Mouse (Mus musculus): Measurements from ENCODE around the gene Nt5dc2. TPM values are rescaled to one million over a fixed set of nuclear protein-coding genes. Genes with fewer than 3 reads are reported as not detected.

Gene Nt5dc2
- total RNA-seq, 2 experiments from 2014 or later, result 20.6 to 24.1 TPM

DNA sequence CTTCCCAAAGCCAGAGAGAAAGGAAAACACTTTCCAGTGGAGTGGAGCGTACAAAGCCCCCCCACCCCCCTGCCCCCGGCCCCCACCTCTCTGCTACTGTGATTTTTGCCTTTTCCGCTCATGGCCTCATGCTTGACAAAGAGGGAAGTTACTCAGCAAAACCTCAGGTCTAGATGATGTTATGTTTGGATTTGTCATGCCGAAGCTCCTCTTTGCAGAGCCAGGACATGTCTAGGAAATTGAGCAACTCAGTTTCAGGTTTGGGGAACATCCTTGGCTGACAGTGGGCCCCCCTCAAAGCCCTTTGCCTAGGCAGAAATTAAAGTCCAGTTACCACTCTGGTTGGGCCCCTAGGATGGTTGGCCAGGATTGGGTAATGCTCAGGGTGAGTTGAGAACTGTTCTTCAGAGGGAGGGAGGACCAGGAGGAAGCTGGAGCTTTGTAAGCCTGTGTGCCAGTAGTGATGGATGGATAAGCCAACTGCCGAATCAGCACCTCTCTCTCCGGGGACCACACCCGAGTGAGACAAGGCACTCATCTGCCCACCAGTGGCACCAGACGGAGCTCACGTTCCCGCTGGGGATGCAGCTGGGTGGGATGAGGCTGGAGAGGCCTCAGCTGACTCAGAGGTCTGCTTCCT is 35.3 kb downstream of the Nt5dc2 start:
- ATAC-seq (ENCODE audit: poor library complexity, severe bottlenecking), result peak; percentile 87

DNA sequence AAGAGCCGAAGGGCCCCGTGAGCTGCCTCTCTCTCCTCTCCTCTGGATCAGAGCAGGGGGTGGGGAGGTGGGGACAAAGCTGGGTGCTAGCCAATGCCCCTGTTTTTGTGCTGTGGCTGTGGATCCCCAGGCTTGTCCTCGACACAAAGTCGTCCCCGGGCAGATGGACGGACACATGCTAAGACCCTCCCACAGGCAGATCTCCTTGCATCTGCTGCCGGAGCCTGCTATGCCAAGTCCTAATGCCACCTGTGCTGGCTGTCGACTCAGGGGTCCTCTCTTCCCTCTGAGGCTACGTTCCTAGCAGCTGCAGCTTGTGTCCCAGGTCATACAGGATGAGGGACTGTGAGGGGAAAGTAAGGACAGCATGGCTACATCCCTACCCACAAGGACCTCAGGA is 36.0 kb downstream of the Nt5dc2 start:
- ATAC-seq (ENCODE audit: poor library complexity, severe bottlenecking), result no peak

DNA sequence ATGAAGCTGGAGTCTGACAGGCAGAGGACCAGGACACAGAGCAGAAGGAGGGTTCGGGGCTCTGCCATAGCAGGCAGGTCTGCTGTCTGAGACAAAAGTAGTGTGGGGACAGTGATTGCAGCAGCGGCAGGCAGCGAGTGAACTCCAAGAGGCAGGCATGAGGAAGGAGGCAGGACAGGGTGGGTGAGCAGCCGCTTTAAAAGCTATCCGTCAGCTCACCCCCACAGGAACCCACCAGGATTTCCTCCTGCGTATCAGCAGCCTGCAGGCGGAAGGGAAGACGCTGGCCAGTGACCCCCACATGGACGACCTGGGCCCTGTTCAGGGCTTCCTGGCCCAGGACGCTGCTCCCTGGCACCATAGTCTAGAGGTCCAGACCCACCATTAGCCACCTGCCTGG is 37.6 kb downstream of the Nt5dc2 start, which contains the start of gene Stab1:
Gene Stab1 (minus strand): TSS at position 217 of the 400 bp plus-strand sequence.
- no peak for ATAC-seq (ENCODE audit: poor library complexity, severe bottlenecking)

DNA sequence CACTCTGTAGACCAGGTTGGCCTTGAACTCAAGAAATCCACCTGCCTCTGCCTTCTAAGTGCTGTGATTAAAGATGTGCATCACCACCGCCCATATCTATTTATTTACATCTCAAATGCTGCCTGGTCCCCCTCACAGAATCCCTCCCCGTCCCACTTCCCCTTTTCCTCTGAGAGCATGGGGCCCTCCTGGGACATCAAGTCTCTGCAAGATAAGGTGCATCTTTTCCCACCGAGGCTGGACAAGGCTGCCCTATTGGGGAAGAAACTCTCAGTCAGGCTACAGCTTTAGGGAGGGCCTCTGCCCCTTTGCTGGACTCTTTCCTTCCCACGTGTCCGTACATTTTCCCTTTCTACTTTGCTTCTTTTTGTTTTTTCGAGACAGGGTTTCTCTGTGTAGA is 38.7 kb downstream of the Nt5dc2 start:
- ATAC-seq (ENCODE audit: poor library complexity, severe bottlenecking), result no peak

DNA sequence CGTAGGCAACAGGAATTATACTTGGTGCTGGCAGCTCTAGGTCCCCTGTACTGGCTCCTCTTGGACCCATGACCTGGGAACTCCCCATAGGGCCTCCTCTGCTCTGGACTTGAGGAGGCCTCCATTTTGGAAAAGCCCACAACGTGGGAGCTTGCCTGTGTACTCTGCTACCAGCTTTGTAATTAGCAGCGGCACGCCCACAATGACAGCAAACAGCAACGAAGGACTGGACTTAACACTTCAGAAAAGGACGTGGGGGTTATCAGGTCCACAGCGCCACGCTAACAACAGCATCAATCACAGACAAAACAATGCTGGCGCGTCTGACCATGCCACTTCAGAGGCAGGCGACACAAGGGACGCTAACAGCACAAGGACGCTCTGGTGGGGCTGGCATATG is 40.1 kb downstream of the Nt5dc2 start:
- ATAC-seq (ENCODE audit: poor library complexity, severe bottlenecking), result no peak

DNA sequence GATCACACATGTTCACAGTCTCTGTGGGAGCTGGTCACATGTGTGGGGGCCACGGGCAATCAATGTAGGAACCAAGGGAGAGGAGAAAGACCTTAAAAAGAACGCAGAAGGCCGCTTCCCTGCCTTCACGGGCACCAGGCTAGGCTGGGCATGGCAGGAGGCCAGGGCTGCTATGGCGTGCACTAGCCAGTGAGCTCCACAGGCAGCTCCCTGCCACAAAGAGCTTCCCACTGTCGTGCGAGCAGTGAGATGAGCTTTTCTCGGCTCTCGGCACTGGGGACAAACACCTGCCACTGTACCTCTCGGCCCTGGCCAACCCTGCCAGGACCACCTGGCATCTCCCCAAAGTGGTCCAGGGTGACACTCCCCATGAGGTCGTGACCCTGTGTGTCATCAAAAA is 40.5 kb downstream of the Nt5dc2 start:
- no peak for ATAC-seq (ENCODE audit: poor library complexity, severe bottlenecking)

DNA sequence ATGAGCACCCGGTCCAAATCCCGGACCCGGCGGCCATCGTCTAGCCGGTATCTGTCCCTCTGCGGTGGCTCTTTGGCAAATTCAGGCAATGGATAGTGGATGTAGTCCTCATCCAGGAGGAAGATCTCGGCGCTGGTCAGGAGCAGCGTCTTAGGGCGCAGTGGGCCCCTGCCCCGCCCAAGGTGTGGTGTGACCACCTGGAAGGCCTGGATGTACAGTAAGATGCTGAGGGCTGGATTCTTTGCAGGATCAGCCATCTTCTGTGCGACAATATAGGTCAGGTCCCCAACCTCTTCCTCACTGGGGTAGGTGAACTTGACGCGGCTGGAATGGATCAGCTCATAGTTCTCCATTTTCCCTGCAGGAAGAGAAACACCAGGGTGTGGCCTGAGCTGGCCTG is 41.0 kb downstream of the Nt5dc2 start:
- ATAC-seq (ENCODE audit: poor library complexity, severe bottlenecking), result no peak

DNA sequence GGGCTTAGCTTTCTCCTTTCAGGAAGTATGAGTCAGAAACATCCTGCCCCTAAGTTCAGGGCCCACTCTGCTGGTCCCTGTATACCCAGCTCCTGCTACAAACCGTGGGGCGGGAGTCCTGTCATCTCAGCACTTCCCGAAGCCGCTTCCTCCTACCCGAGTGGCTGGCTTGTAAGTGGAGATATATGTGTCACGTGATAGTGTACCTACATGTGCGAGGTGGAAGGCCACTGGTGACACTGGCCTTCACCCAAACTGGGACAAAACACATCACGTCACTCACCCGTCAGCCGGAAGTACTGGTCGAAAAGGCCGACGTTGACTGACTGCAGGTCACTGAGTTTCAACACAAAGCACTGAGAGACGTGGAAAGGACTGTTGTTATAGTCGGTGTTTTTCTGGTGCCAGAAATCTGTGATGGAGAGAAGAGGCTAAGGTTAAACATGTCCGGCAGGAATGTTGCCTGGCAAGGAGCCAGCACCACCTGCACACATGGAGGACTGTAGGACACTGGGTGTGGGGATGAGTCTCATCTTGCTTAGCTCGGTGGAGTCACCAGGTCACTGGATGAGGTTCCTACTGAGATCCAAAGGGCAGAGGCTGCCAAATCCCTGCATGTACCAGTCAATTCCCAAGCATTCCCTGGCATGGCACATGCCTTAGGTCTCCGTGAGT is 42.1 kb downstream of the Nt5dc2 start:
- ATAC-seq (ENCODE audit: poor library complexity, severe bottlenecking), result no peak

DNA sequence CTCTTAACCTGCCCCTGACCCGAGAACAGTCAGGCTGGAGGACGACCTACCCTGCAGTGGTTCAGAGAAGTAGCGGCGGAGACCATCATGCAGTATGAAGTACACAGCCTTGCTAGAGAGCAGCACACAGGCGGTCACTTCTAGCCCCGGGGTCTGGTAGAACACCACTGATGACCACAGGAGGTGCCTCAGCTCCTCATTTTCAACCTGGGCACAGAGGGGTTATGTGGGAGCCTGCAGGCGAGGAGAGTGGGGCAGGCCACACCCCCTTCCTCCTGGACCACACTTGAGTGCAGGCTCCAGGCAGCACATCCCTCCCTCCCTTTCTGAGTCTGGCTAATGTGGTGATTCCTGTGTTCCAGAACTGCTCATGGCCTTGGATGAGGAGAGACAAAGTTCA is 42.7 kb downstream of the Nt5dc2 start:
- no peak for ATAC-seq (ENCODE audit: poor library complexity, severe bottlenecking)

DNA sequence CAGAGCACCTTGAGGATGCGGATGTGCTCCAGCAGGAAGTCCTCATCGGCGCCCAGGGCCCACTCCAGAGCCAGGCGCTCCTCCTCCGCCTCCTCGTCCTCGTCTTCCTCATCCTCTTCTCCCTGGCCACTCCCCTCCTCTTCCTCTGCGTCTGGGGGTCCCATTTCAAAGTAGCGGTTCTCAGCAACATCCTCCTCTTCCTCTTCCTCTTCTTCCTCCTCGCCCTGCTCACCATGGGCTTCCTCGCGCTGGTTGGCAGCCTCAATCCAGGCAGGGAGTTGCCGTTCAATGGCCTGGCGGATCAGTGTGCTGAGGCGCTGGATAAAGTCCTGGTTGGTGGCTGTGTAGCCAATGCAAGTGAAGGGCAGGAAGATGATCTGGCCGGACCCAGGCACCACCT is 46.4 kb downstream of the Nt5dc2 start:
- no peak for ATAC-seq (ENCODE audit: poor library complexity, severe bottlenecking)

DNA sequence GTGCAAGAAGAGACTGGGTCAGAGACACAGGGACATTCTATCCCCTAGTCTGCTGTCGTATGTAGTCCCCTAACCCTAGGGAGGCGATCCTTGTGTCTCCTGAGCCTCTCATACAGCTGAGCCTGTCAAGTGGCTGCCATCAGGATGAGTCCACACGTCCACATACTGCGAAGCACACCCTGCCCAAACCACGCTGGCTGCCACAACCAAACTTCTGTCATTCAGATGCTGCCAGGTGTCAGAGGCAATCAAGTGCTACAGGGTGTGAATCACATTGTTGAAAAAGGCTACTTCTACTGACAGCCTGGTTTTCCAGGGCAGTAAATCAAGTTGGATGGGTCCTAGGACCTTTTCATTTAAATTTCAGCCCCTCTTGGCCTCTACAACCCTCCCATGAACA is 46.9 kb downstream of the Nt5dc2 start:
- ATAC-seq (ENCODE audit: poor library complexity, severe bottlenecking), result no peak

DNA sequence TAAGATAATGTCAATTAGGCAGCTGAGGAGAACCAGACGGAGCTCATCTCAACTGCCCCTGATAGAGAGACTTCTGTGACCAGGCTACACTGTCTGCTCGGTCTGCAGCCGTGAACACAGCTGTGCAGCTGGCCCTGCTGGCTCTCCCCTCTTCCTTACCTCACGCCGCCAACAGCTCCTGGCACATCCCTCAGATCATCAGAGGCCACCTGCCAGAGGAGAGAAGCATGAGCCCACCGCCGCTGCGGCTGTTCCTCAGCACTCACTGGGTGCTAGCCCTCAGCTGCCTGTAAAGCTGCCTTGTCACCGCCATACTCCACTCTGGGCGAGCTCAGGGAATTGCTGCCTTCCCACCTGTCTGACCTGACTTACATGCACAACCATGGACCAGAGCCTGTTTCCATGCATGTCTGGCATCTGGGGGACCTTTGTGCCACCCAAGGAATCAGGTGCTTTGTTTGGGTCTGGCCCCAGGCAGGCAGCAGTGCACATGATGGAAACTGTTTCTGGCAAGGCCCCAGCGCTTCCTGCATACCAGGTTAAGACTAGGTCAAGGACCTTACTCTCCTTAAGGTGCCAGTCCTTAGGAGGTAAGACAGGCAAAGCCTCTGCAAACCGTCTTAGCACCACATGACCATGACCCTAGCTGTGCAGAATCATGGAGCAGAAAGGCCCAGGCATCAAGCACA is 49.0 kb downstream of the Nt5dc2 start:
- ATAC-seq (ENCODE audit: poor library complexity, severe bottlenecking), result no peak

DNA sequence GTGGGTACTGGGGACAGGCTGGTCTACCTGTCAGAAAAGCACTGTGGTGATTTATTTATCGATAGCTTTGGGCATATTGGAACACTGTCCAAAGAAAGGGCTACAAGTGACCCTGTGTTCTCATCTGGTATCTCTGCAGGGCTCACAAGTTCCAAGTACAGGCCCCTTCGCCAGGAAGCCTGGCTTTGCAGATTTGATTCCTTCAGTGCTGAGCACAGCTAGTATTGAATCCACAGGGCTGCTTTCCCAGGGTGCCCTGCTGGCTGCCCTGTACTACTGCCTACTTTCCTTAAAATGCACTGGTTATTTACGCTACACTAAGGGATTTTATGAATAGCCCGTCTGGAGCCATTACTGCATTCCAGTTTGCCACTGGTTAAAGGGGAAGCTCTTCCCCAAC is 50.7 kb downstream of the Nt5dc2 start:
- no peak for ATAC-seq (ENCODE audit: poor library complexity, severe bottlenecking)

DNA sequence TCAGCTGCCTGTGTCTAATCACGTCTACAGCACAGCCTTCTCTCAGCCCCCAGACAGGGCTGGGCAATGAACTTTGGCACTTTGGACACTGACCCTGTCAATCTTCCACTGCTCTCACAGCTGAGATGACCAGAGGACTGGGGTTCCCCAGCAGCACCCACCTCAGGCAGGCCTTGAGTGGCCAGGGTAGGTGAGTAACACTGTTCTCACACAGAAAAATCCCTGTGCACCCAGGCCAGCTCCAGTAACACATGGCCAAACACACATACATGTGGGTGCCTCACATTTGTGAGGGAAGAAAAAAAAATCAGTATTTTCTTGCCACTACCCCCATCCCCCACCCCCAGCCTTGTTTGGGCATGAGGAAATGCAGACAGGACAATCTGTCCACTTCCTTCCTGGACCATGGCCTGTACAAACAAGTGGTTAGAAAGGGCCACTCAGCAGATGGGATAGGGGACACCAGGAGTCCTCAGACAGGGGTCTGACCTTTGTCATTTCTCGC is 52.0 kb downstream of the Nt5dc2 start:
- ATAC-seq (ENCODE audit: poor library complexity, severe bottlenecking), result peak; percentile 48

DNA sequence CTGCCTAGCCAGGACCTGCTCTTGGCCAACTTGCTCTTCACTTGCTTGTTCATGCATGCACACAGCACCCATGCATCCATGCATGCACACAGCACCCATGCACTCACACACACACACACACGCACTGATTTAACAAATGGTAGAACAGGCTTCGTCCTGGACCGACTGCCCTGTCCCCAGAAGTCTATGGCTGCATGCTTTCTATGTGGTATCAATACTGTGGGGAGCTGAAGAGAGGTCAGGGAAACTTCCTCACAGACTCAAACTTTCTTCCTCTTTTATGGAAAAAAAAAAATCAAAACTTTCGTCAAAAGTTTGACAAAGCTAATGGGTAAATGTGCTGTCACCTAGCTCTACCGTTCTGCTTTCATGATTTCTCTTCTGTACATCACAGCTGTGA is 52.7 kb downstream of the Nt5dc2 start:
- ATAC-seq (ENCODE audit: poor library complexity, severe bottlenecking), result peak; percentile 74

DNA sequence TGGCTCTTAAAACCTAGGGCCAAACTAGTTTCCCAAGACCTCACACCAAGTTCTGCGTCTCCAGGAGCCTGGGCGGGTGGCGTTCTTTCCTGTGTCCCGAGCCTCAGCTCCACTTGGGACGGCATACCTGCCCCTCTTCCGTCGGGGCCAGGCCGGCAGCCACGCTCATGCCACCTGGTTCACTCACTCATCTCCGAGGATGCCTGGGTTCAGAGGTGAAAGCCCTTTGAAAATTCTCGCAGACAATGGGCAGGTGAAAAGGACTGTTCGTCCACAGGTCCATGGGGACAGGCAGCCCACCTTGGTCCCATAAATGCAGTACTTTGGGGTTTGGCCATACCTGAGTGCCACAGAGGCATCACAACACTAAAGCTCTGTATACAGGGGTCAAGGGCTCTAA is 53.3 kb downstream of the Nt5dc2 start:
- no peak for ATAC-seq (ENCODE audit: poor library complexity, severe bottlenecking)

DNA sequence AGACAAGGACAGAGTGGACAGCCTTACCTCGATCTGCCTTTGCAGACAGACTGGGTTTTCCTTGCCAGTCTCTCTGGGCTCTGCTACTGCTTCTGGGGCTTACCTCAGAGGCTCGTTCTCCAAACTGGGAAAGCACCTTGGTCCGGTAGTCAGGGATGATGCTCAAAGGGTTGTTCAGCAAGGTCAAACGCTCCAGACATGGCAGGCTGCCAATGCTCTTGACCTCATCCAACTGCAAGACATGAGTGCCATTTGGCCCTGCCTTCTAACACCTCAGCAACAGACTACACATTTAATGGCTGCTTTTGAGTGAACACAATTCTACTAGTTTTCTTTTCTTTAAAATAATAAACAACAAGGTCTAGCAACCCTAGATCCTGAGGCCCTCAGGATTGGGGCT is 55.8 kb downstream of the Nt5dc2 start:
- ATAC-seq (ENCODE audit: poor library complexity, severe bottlenecking), result no peak

Other genes with a start within 250 kb of the Nt5dc2 start
- not detected in 2 replicates for gene Itih4, start 244.6 kb upstream of the Nt5dc2 start, total RNA-seq (2015)
- gene Itih4, start 244.6 kb upstream of the Nt5dc2 start, total RNA-seq (2017), result not detected in 2 replicates
- gene Itih3, start 207.3 kb upstream of the Nt5dc2 start, total RNA-seq (2015), result not detected in 2 replicates
- gene Itih3, start 207.3 kb upstream of the Nt5dc2 start, total RNA-seq (2017), result not detected in 2 replicates
- not detected in 2 replicates for gene Itih1, start 187.8 kb upstream of the Nt5dc2 start, total RNA-seq (2015)
- gene Itih1, start 187.8 kb upstream of the Nt5dc2 start, total RNA-seq (2017), result not detected in 2 replicates
- 4.3 and 4.9 TPM in 2 replicates for gene Nek4, start 179.7 kb upstream of the Nt5dc2 start, total RNA-seq (2015)
- gene Nek4, start 179.7 kb upstream of the Nt5dc2 start, total RNA-seq (2017), result 5.2 and 7.6 TPM in 2 replicates
- 22.8 and 32.1 TPM in 2 replicates for gene Glt8d1, start 129.7 kb upstream of the Nt5dc2 start, total RNA-seq (2015)
- gene Glt8d1, start 129.7 kb upstream of the Nt5dc2 start, total RNA-seq (2017), result 20.2 and 28.3 TPM in 2 replicates
- 179 and 205 TPM in 2 replicates for gene Spcs1, start 129.4 kb upstream of the Nt5dc2 start, total RNA-seq (2015)
- gene Spcs1, start 129.4 kb upstream of the Nt5dc2 start, total RNA-seq (2017), result 80.1 and 82.1 TPM in 2 replicates
- 73.6 and 77.6 TPM in 2 replicates for gene Pbrm1, start 111.9 kb upstream of the Nt5dc2 start, total RNA-seq (2015)
- 63.1 and 71.9 TPM in 2 replicates for gene Pbrm1, start 111.9 kb upstream of the Nt5dc2 start, total RNA-seq (2017)
- gene Gnl3, start 111.9 kb upstream of the Nt5dc2 start, total RNA-seq (2015), result 45.8 and 55.3 TPM in 2 replicates
- gene Gnl3, start 111.9 kb upstream of the Nt5dc2 start, total RNA-seq (2017), result 48.6 and 60.6 TPM in 2 replicates
- gene Smim4, start 2.1 kb upstream of the Nt5dc2 start, total RNA-seq (2015), result 65.2 and 73.3 TPM in 2 replicates
- 34.8 and 42.5 TPM in 2 replicates for gene Smim4, start 2.1 kb upstream of the Nt5dc2 start, total RNA-seq (2017)
- gene Stab1, start 37.6 kb downstream of the Nt5dc2 start, total RNA-seq (2015), result 0.27 TPM in 1 of 2 replicates, not detected in the other
- gene Stab1, start 37.6 kb downstream of the Nt5dc2 start, total RNA-seq (2017), result 0.40 and 1.0 TPM in 2 replicates
- gene Tnnc1, start 77.3 kb downstream of the Nt5dc2 start, total RNA-seq (2015), result 0.71 TPM in 1 of 2 replicates, not detected in the other
- gene Tnnc1, start 77.3 kb downstream of the Nt5dc2 start, total RNA-seq (2017), result not detected in 2 replicates
- gene Nisch, start 85.9 kb downstream of the Nt5dc2 start, total RNA-seq (2015), result 74.8 and 95.0 TPM in 2 replicates
- 65.6 and 79.0 TPM in 2 replicates for gene Nisch, start 85.9 kb downstream of the Nt5dc2 start, total RNA-seq (2017)
- not detected in 2 replicates for gene Sema3g, start 86.8 kb downstream of the Nt5dc2 start, total RNA-seq (2015)
- gene Sema3g, start 86.8 kb downstream of the Nt5dc2 start, total RNA-seq (2017), result not detected in 2 replicates
- gene Phf7, start 120.3 kb downstream of the Nt5dc2 start, total RNA-seq (2015), result 12.5 and 14.3 TPM in 2 replicates
- 9.8 and 13.4 TPM in 2 replicates for gene Phf7, start 120.3 kb downstream of the Nt5dc2 start, total RNA-seq (2017)
- gene Bap1, start 120.4 kb downstream of the Nt5dc2 start, total RNA-seq (2015), result 14.0 and 15.6 TPM in 2 replicates
- 30.4 and 31.8 TPM in 2 replicates for gene Bap1, start 120.4 kb downstream of the Nt5dc2 start, total RNA-seq (2017)
- 0.05 TPM in 1 of 2 replicates, not detected in the other for gene Dnah1, start 192.8 kb downstream of the Nt5dc2 start, total RNA-seq (2015)
- under 0.01 TPM in 1 of 2 replicates, not detected in the other for gene Dnah1, start 192.8 kb downstream of the Nt5dc2 start, total RNA-seq (2017)
- 45.3 and 48.0 TPM in 2 replicates for gene Capn7, start 205.6 kb downstream of the Nt5dc2 start, total RNA-seq (2015)
- 51.3 and 56.5 TPM in 2 replicates for gene Capn7, start 205.6 kb downstream of the Nt5dc2 start, total RNA-seq (2017)

Measured in megakaryocyte, adult 5-6 weeks (primary cell).